Mouse (Mus musculus): ENCODE results near the gene Ip6k1.

Gene Ip6k1

GRCm38 (mm10) chr9:108001922-108002770 is at the start of gene Ip6k1:
Gene Ip6k1 (plus strand): TSS chr9:108002501.
- DNase-seq (ENCODE audit: low read depth, low spot score), result peak; percentile 100

- DNase-seq (ENCODE audit: low read depth, low spot score), result no peak
Measured at GRCm38 (mm10) chr9:107955613-107956289, 46.5 kb upstream of the Ip6k1 start.

DNA sequence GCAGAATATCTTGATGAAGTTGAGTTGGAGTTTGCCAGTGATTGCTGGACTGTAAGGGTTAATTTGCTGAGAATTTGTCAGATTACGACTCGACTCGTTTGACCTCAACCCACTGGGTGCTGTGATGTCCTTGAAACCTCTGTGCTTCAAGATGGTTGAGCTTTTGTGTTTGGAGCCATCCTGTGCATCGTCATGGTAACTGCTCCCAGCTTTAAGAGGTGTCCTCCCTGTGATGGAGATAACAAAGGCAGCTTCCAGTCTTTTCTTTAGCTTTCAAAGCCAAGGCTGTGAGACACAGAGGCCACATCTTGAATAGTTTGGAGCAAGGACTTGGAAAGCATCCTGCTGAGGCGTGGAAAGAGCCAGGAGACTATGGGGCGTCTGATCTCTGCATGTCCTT is 45.2 kb upstream of the Ip6k1 start:
- no peak for DNase-seq (ENCODE audit: low read depth, low spot score)

- no peak for DNase-seq (ENCODE audit: low read depth, low spot score)
Measured at GRCm38 (mm10) chr9:107959896-107960295, 42.4 kb upstream of the Ip6k1 start.

- DNase-seq (ENCODE audit: low read depth, low spot score), result no peak
Measured at GRCm38 (mm10) chr9:107960928-107961327, 41.4 kb upstream of the Ip6k1 start.

DNA sequence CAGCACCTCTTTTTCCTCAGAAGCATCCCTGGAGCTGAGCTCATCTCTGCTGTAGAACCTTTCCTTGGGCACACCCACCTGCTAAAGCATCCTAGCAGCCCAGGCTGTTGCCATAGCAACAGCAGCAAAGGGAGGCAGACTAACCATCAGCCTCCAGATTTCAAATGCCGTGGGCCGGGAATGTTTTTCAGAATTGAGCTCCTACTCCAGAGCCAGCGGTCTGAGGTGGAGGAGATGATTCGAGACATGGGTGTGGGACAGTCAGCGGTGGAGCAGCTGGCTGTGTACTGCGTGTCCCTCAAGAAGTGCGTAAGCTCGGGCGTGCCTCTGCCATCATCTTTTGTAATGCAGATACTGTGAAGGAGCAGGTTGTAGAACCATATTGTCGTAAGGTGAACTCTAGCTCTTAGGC is 40.9 kb upstream of the Ip6k1 start:
- no peak for DNase-seq (ENCODE audit: low read depth, low spot score)

GRCm38 (mm10) chr9:107961881-107962280 is 40.4 kb upstream of the Ip6k1 start:
- DNase-seq (ENCODE audit: low read depth, low spot score), result no peak

- DNase-seq (ENCODE audit: low read depth, low spot score), result no peak
Measured at GRCm38 (mm10) chr9:107962916-107963315, 39.4 kb upstream of the Ip6k1 start.

GRCm38 (mm10) chr9:107963700-107964099 is 38.6 kb upstream of the Ip6k1 start:
- peak; percentile 88 for DNase-seq (ENCODE audit: low read depth, low spot score)

- DNase-seq (ENCODE audit: low read depth, low spot score), result no peak
Measured at GRCm38 (mm10) chr9:107964681-107965080, 37.6 kb upstream of the Ip6k1 start.

GRCm38 (mm10) chr9:107966676-107967075 is 35.6 kb upstream of the Ip6k1 start:
- DNase-seq (ENCODE audit: low read depth, low spot score), result no peak

- no peak for DNase-seq (ENCODE audit: low read depth, low spot score)
Measured at GRCm38 (mm10) chr9:107967437-107967836, 34.9 kb upstream of the Ip6k1 start.

DNA sequence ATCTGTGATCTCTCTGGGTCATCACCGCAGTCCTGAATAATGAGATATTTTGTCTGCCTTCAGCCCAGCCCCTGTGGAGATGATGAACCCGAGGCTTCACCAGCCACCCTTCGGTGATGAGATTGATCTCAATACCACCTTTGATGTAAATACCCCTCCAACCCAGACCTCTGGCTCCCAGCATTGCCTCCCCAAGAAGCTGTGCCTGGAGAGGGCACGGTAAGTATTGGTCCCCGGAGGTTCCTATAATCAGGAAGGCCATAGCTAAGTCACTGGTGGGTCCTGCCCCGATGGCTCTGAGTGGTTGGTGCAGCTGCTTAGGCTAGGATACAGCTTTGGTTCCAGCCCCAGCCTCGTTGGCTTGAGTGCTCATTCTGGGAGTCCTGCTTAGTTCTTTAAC is 33.8 kb upstream of the Ip6k1 start:
- DNase-seq (ENCODE audit: low read depth, low spot score), result no peak

DNA sequence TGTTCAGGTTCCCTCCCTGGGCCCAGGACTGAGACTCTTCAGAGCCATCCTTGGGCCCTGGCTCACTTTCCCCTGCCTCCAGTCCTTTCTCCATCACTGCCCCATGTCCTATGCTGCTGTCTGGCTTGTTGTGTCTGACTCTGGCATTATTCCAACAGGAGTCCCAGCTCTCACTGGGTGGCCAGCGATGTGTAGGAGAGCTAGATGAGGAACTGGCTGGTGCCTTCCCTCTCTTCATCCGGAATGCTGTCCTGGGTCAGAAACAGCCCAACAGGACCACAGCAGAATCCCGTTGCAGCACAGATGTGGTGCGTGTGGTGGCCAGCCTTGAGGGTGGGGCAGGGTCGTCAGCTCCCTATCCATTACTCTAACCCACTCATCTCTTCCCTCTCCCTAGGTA is 32.0 kb upstream of the Ip6k1 start:
- no peak for DNase-seq (ENCODE audit: low read depth, low spot score)

DNA sequence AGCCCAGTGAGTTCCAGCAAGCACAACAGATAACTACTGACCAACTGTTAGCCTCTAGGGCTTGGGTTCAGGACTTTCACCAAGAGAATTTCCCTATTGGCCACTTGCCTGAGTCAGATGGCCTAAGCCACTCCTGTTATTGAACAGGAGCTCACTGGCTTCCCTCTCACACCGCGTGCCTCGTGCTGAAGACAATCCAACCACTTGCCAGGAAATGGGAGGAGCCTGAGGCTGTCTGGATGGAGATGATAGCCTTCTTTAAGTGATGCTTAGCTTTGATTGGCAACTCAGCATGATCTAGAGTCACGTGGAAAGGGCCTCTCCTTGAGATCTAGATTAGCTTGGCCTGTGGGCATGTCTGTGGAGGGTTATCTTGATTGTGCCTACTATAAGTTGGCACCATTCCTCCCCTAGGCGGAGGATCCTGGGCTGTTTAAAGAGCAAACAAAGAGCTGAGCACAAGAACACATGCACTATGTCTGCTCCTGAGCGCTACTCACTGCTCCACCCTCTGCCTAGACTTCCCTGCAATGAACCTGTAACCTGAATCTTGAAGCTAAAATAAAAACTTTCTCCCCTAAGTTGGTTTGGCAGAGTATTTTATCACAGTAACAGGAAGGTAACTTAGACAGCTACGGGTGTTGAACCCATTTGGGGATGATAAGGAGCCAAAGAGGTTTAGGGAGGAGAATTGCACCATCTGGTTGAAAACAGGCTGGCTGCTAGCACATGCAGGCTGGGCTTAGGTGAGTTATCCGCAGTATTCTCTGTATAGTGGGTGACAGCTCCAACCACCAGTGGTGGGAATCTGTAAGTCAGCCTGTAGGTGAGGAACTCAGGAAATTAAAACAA is 30.4 kb upstream of the Ip6k1 start:
- no peak for DNase-seq (ENCODE audit: low read depth, low spot score)

GRCm38 (mm10) chr9:107974491-107975171 is 27.7 kb upstream of the Ip6k1 start:
- no peak for DNase-seq (ENCODE audit: low read depth, low spot score)

DNA sequence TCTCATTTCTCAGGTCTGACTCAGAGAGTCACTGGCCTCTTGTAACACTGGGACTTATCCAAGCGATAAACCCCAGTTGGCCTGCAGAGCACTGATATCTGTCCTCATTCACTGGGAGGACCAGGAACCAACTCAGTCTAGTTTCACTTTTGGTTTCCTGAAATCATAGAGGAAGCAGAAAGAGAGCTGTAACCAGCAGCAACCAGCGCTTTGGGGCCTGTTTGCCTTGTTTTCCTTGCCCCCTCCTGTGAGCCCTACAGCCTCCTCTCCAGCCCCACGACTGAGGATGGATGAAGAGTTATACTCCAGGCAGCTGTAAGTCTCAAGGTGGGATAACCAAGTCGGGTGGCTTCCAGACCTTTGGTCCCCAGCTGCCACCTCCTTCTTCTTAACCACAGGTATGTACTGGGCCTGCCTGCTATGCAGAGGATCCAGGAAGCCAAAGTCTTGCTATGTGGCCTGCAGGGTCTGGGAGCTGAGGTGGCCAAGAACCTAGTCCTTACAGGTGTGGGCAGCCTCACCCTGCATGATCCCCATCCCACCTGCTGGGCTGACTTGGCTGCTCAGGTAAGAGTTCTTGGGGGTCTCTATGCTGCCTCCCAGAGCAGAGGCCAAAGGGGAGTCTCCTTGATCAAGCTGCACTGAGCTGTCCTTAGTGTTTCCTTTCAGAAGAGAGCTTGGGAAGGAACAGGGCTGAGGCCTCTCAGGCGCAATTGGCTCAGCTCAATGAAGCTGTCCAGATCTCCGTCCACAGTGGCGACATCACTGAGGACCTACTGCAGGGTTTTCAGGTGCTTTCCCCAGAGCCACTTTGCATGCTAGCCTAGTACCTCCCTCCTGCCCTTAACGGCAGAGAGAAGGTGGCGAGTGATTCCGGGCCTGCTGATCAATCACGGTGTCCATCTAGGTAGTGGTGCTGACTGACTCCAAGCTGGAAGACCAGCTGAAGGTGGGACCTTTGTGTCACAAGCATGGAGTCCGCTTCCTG is 26.6 kb upstream of the Ip6k1 start, which contains the start of gene Uba7:
Uba7 (plus strand) TSS at position 107 of the 988 bp plus-strand sequence.
- no peak for DNase-seq (ENCODE audit: low read depth, low spot score)

DNA sequence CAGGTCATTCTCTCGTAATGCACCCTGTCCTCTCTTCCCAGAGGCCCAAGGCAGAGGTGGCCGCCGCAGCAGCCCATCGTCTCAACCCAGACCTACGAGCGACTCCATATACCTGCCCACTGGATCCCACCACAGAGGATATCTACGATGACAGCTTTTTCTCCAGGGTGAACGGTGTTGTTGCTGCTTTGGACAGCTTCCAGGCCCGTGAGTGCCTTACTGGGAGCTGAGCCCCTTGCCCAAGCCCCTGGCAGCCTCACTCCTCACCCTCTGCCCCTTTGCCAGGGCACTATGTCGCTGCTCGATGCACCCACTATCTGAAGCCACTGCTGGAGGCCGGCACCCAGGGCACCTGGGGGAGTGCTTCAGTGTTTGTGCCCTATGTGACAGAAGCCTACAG is 23.5 kb upstream of the Ip6k1 start:
- DNase-seq (ENCODE audit: low read depth, low spot score), result no peak

DNA sequence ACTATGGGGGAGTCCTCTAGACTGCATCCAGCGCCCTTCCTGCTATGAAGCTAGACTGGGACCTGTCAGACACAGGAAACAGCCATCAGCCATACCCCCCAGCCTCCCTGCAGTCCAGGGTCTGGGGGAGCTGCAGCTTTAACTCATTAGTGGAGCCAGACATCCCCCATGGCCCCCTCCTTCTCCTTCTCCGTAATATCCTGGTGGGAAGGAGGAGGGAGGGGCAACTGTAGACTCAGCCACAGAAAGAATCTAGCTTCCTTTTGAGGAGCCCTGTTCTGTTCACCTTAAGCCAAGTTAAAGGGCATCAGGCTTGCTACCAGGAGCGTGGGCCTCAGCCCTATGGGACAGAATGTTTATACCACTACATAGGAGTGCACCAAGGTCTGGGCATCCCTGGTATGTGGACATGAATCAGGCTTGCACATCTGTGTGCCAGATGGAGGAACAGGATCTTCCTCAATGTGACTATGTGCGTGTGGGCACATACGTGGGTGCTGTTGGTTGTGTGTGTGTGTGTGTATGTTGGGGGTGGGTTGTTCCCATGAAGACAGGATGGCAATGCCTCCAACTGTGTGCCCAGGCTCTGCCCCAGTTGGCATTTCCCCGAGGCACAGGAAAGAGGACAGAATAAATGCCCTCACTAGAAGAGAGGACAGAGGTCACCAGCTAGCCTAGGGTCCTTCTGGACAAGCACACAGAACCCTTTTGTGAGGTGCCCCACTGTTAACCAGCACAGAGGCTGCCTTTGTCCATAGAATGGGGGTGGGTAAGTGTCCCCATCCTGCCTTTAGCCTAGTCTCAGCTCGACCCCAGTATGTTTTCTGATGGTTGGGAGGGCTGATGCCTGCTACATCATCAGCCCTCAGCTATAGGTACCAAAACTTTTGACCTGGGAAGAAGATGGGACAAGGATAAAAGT is 20.4 kb upstream of the Ip6k1 start:
- DNase-seq (ENCODE audit: low read depth, low spot score), result peak; percentile 85
